Mouse (Mus musculus) forebrain, embryonic 11.5 days (tissue): ENCODE results near the gene Rnf4. TPM values are rescaled to one million over a fixed set of nuclear protein-coding genes. Genes with fewer than 3 reads are reported as not detected.

Experiments
- ATAC-seq: fragments of 200-750 bp; cut with Nextera tagmentation; replicated peaks from 2 replicates; pipeline ENCODE4 v1.8.0; 2017; ENCODE audit warnings: moderate TSS enrichment; ENCODE audit not compliant: low FRiP score
- DNase-seq: peaks from one replicate; pipeline ENCODE4 v3.0.0-alpha.2; 2017; ENCODE audit warnings: low spot score
- H3K27ac ChIP-seq: fragments of 300-500 bp; sonication (generic); 2 replicates; pipeline ENCODE4 v1.5.1; 2014; ENCODE audit warnings: low read depth, low read length
- H3K27me3 ChIP-seq: fragments of 300-500 bp; sonication (generic); 2 replicates; pipeline ENCODE4 v1.6.1; 2014; ENCODE audit warnings: mild to moderate bottlenecking, low read length, mixed read lengths; ENCODE audit not compliant: control insufficient read depth, insufficient read depth
- H3K36me3 ChIP-seq: fragments of 300-500 bp; sonication (generic); 2 replicates; pipeline ENCODE4 v1.6.1; 2014; ENCODE audit warnings: mild to moderate bottlenecking, low read length, moderate library complexity, mixed read lengths; ENCODE audit not compliant: control insufficient read depth, insufficient read depth
- H3K4me1 ChIP-seq: fragments of 300-500 bp; sonication (generic); replicated peaks from 2 replicates; pipeline ENCODE4 v1.6.1; 2014; ENCODE audit warnings: low read length, mixed read lengths; ENCODE audit not compliant: control insufficient read depth, insufficient read depth
- H3K4me2 ChIP-seq: fragments of 300-500 bp; sonication (generic); 2 replicates; pipeline ENCODE4 v1.6.1; 2014; ENCODE audit warnings: low read depth, mild to moderate bottlenecking, low read length, moderate library complexity, mixed read lengths; ENCODE audit not compliant: severe bottlenecking
- H3K4me3 ChIP-seq: fragments of 300-500 bp; sonication (generic); 2 replicates; pipeline ENCODE4 v1.5.1; 2014; ENCODE audit warnings: low read depth, low read length
- H3K9ac ChIP-seq: fragments of 300-500 bp; sonication (generic); 2 replicates; pipeline ENCODE4 v1.6.1; 2014; ENCODE audit warnings: low read length
- H3K9me3 ChIP-seq: fragments of 300-500 bp; sonication (generic); 2 replicates; pipeline ENCODE4 v1.6.1; 2016; ENCODE audit warnings: low read length, mixed read lengths; ENCODE audit not compliant: control insufficient read depth
- WGBS: fragments of 180-500 bp; shearing (Covaris S2); extraction: QIAGEN DNeasy Blood & Tissue Kit; methylation state at CpG from one replicate; pipeline ENCODE4 v1.1.7; 2014; 5-methylcytosine and 5-hydroxymethylcytosine counted together
- polyA plus RNA-seq: library from polyadenylated mRNA; unstranded; fragments of >200 nt; fragmentation: Nextera tagmentation; extraction: Ambion mirVana; gene quantifications from 2 replicates; pipeline ENCODE4 v1.2.1, GENCODE M21; 2014

Rnf4 gene
- polyA plus RNA-seq, 1 experiment from 2014 or later, result 199 TPM

- H3K9me3 ChIP-seq, result peaks cover 7% of the 10 kb centered on the region; the same call in 1 of the 2 replicates
- ATAC-seq (no peak), DNase-seq (no peak)
- H3K27ac ChIP-seq, result no peak overlapping the region
- no peaks in the 10 kb centered on the region for H3K27me3 ChIP-seq
- H3K36me3 ChIP-seq, result peaks cover 8% of the 10 kb centered on the region
- no peak overlapping the region for H3K9ac ChIP-seq
- H3K4me2 ChIP-seq, result no peak overlapping the region
- no peaks in the 10 kb centered on the region for H3K4me1 ChIP-seq
- 90% methylated on average over 2 of the region's 2 CpGs for WGBS
- no peak overlapping the region for H3K4me3 ChIP-seq
Measured at GRCm38 (mm10) chr5:34381700-34382099, 45.6 kb downstream of the Rnf4 start.

- no peak overlapping the region for H3K9ac ChIP-seq
- no peak for ATAC-seq
- WGBS, result 99% methylated on average over 5 of the region's 5 CpGs
- peaks cover 8% of the 10 kb centered on the region for H3K36me3 ChIP-seq
- no peaks in the 10 kb centered on the region for H3K27me3 ChIP-seq
- H3K4me2 ChIP-seq, result no peak overlapping the region
- H3K4me1 ChIP-seq, result no peaks in the 10 kb centered on the region
- no peak for DNase-seq
- peaks cover 7% of the 10 kb centered on the region; the same call in 1 of the 2 replicates for H3K9me3 ChIP-seq
- no peak overlapping the region for H3K27ac ChIP-seq
- no peak overlapping the region for H3K4me3 ChIP-seq
Measured at GRCm38 (mm10) chr5:34385616-34386015, 49.5 kb downstream of the Rnf4 start.

GRCm38 (mm10) chr5:34386744-34387143, 50.7 kb downstream of the Rnf4 start:
- H3K4me2 ChIP-seq, result no peak overlapping the region
- peaks cover 8% of the 10 kb centered on the region for H3K36me3 ChIP-seq
- WGBS, result 92% methylated on average over 2 of the region's 2 CpGs
- no peaks in the 10 kb centered on the region for H3K27me3 ChIP-seq
- H3K9ac ChIP-seq, result no peak overlapping the region
- no peak for ATAC-seq
- H3K4me1 ChIP-seq, result no peaks in the 10 kb centered on the region
- no peak for DNase-seq
- H3K9me3 ChIP-seq, result peaks cover 7% of the 10 kb centered on the region; the same call in 1 of the 2 replicates
- no peak overlapping the region for H3K27ac ChIP-seq
- H3K4me3 ChIP-seq, result no peak overlapping the region

- WGBS, result 96% methylated on average over 8 of the region's 8 CpGs
- no peak overlapping the region for H3K27ac ChIP-seq
- H3K27me3 ChIP-seq, result no peaks in the 10 kb centered on the region
- no peak overlapping the region for H3K9ac ChIP-seq
- DNase-seq, result no peak
- no peaks in the 10 kb centered on the region for H3K36me3 ChIP-seq
- H3K9me3 ChIP-seq, result no peaks in the 10 kb centered on the region
- no peaks in the 10 kb centered on the region for H3K4me1 ChIP-seq
- H3K4me3 ChIP-seq, result no peak overlapping the region
- no peak for ATAC-seq
- no peak overlapping the region for H3K4me2 ChIP-seq
Measured at GRCm38 (mm10) chr5:34393251-34393650, 57.2 kb downstream of the Rnf4 start.

- 92% methylated on average over 1 of the region's 1 CpGs for WGBS
- H3K4me2 ChIP-seq, result no peak overlapping the region
- no peak overlapping the region for H3K4me3 ChIP-seq
- no peak overlapping the region for H3K9ac ChIP-seq
- no peaks in the 10 kb centered on the region for H3K27me3 ChIP-seq
- H3K27ac ChIP-seq, result no peak overlapping the region
- ATAC-seq (no peak), DNase-seq (no peak)
- no peaks in the 10 kb centered on the region for H3K36me3 ChIP-seq
- H3K4me1 ChIP-seq, result no peaks in the 10 kb centered on the region
- no peaks in the 10 kb centered on the region for H3K9me3 ChIP-seq
Measured at GRCm38 (mm10) chr5:34395347-34395746, 59.3 kb downstream of the Rnf4 start.

- no peak overlapping the region for H3K4me2 ChIP-seq
- H3K9me3 ChIP-seq, result no peaks in the 10 kb centered on the region
- no peak for DNase-seq
- H3K4me3 ChIP-seq, result no peak overlapping the region
- 93% methylated on average over 2 of the region's 2 CpGs for WGBS
- H3K36me3 ChIP-seq, result no peaks in the 10 kb centered on the region
- no peaks in the 10 kb centered on the region for H3K27me3 ChIP-seq
- ATAC-seq, result no peak
- no peaks in the 10 kb centered on the region for H3K4me1 ChIP-seq
- H3K9ac ChIP-seq, result no peak overlapping the region
- H3K27ac ChIP-seq, result no peak overlapping the region
Measured at GRCm38 (mm10) chr5:34395850-34396540, 59.9 kb downstream of the Rnf4 start.

GRCm38 (mm10) chr5:34397866-34398265, 61.8 kb downstream of the Rnf4 start:
- DNase-seq (no peak), ATAC-seq (no peak)
- no peaks in the 10 kb centered on the region for H3K36me3 ChIP-seq
- H3K27me3 ChIP-seq, result no peaks in the 10 kb centered on the region
- no peak overlapping the region for H3K9ac ChIP-seq
- no peak overlapping the region for H3K4me2 ChIP-seq
- WGBS, result 94% methylated on average over 2 of the region's 2 CpGs
- no peak overlapping the region for H3K27ac ChIP-seq
- no peak overlapping the region for H3K4me3 ChIP-seq
- H3K4me1 ChIP-seq, result no peaks in the 10 kb centered on the region
- no peaks in the 10 kb centered on the region for H3K9me3 ChIP-seq

GRCm38 (mm10) chr5:34398326-34398725, 62.2 kb downstream of the Rnf4 start:
- H3K9me3 ChIP-seq, result no peaks in the 10 kb centered on the region
- no peak for ATAC-seq
- H3K27me3 ChIP-seq, result no peaks in the 10 kb centered on the region
- no peak overlapping the region for H3K9ac ChIP-seq
- no peak overlapping the region for H3K27ac ChIP-seq
- no peak overlapping the region for H3K4me3 ChIP-seq
- WGBS, result 93% methylated on average over 1 of the region's 1 CpGs
- DNase-seq, result no peak
- H3K4me1 ChIP-seq, result no peaks in the 10 kb centered on the region
- H3K36me3 ChIP-seq, result no peaks in the 10 kb centered on the region
- H3K4me2 ChIP-seq, result no peak overlapping the region
